Mouse (Mus musculus) embryonic facial prominence, embryonic 10.5 days (tissue): ENCODE results near the gene Slc15a3. TPM values are rescaled to one million over a fixed set of nuclear protein-coding genes. Genes with fewer than 3 reads are reported as not detected.
A peak's percentile ranks its signal among the peaks of the same experiment; 100 is the strongest.

Source experiments
- DNase-seq: peaks from one replicate; pipeline ENCODE4 v3.0.0-alpha.2; 2017; ENCODE audit warnings: low spot score
- H3K27ac ChIP-seq: fragments of 300-500 bp; sonication (generic); replicated peaks from 2 replicates; pipeline ENCODE4 v1.5.1; 2016; ENCODE audit warnings: mild to moderate bottlenecking
- H3K27me3 ChIP-seq: fragments of 300-500 bp; sonication (generic); replicated peaks from 2 replicates; pipeline ENCODE4 v1.6.1; 2016; ENCODE audit warnings: low read depth, mild to moderate bottlenecking; ENCODE audit not compliant: poor library complexity, severe bottlenecking
- H3K36me3 ChIP-seq: fragments of 300-500 bp; sonication (generic); replicated peaks from 2 replicates; pipeline ENCODE4 v1.6.1; 2016; ENCODE audit warnings: mild to moderate bottlenecking, moderate library complexity
- H3K4me1 ChIP-seq: fragments of 300-500 bp; sonication (generic); 2 replicates; pipeline ENCODE4 v1.6.1; 2016
- H3K4me3 ChIP-seq: fragments of 300-500 bp; sonication (generic); 2 replicates; pipeline ENCODE4 v1.5.1; 2016; ENCODE audit warnings: mild to moderate bottlenecking, moderate library complexity
- H3K9me3 ChIP-seq: fragments of 300-500 bp; sonication (generic); 2 replicates; pipeline ENCODE4 v1.6.1; 2016; ENCODE audit warnings: mild to moderate bottlenecking
- WGBS: fragments of 180-500 bp; shearing (Covaris S2); methylation state at CpG from one replicate; pipeline ENCODE4 v1.1.7; 2016; 5-methylcytosine and 5-hydroxymethylcytosine counted together
- polyA plus RNA-seq: library from polyadenylated mRNA; unstranded; fragments of >200 nt; fragmentation: Nextera tagmentation; extraction: Ambion mirVana; gene quantifications from 2 replicates; pipeline ENCODE4 v1.2.1, GENCODE M21; 2016

The Slc15a3 gene
- polyA plus RNA-seq, 1 experiment from 2014 or later, result 0.77 TPM

DNA sequence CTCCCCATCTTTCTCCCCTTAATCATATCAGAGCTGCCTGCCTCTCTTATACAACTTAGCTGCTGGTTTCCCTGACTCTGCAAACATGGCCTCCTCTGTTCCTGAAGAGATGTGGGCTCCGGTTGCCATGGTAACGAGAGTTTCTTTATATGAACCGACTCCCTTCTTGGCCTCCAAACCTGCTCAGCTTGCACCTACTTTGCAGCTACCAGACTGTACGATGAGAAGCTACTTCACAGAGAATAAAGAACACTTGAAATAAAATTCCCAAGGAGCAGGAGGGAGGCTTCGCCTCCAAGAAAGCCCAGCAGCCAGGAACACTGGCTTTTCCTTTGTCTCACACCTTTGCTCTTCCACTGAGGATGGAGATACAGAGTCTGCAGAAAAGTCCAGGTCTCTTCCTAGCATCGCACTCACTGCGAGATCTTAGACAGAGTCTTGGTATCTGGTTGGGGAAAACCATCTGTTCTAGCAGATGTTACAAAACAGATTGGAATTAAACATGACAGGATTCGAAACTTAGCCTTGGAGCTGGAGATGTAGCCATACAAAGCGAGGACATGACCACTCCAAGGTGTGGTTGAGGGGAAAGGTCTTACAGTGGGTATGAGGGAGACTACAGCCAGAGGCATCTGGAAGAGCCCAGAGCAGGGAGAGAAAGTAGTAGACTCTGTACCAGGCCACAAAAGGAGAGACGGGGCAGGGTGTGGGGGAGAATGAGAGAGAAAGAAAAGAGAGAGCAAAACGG is 29.9 kb upstream of the Slc15a3 start:
- Histone ChIP-seq H3K4me3 (no peak overlapping the region), H3K4me1 (no peaks in the 10 kb centered on the region), H3K9me3 (no peaks in the 10 kb centered on the region), H3K36me3 (no peaks in the 10 kb centered on the region), H3K27me3 (no peaks in the 10 kb centered on the region), H3K27ac (no peak overlapping the region)
- DNase-seq, result no peak
- WGBS, result 83% methylated on average over 11 of the region's 11 CpGs

DNA sequence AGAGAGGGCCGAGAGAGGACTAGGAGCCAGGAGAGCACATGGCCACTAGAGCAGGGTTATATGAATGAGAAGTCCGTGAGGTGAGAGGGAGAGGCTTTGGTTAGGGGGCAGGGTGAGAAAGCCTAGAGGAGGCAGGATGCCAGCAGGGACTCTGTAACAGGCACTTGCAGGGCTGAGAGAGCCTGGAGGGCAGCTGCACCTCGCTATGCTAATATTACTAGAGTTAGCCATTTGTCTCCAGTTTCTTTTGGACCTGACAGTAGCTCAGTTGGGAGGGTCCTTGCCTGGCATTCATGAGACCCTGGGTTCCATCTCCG is 29.4 kb upstream of the Slc15a3 start:
- no peak overlapping the region for H3K27ac ChIP-seq
- no peaks in the 10 kb centered on the region for H3K4me1 ChIP-seq
- no peaks in the 10 kb centered on the region for H3K27me3 ChIP-seq
- no peaks in the 10 kb centered on the region for H3K9me3 ChIP-seq
- no peaks in the 10 kb centered on the region for H3K36me3 ChIP-seq
- H3K4me3 ChIP-seq, result no peak overlapping the region
- DNase-seq, result no peak
- WGBS, result 59% methylated on average over 4 of the region's 4 CpGs

DNA sequence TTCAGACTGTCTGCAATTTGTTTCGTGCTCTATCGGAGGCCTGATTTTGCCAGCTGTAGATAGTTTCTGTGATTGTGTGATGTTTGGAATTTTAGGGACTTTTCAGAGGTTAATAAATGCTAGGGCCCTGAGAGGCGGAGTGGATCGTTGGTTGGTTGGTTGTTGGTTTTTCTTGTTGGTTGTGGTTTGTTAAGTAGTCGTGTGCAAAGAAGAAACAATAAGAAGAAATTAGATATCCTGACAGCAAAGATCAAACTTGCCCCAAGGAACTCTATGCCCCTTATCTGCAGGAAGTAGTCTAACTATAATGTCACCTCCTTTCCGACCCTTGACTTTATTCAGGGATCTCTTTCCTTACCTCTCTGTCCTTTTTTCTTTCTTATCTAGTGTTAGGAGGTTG is 28.1 kb upstream of the Slc15a3 start:
- Histone ChIP-seq H3K27me3 (no peaks in the 10 kb centered on the region), H3K4me1 (no peaks in the 10 kb centered on the region), H3K27ac (no peak overlapping the region), H3K36me3 (no peaks in the 10 kb centered on the region), H3K4me3 (no peak overlapping the region), H3K9me3 (no peaks in the 10 kb centered on the region)
- WGBS, result 83% methylated on average over 6 of the region's 6 CpGs
- no peak for DNase-seq

DNA sequence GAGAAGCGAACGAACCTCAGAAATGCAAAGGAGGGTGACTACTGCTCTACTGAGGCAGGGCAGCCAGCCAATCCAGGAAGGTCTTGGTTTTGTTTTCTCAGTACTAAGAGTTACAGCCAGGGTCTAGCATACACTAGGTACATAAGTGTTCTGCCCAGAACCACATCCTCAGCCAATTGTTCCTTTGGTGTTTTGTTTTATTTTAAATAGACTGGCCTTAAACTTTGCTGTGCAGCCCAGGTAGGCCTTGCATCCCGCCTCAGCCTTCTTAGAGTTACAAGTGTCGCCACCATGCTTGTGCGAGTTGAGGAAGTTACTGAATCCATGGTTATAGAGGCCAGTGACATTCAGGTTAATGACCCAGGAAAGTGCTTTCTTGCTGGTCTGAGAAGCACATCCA is 26.5 kb upstream of the Slc15a3 start:
- no peak overlapping the region for H3K27ac ChIP-seq
- H3K4me1 ChIP-seq, result peaks cover 3% of the 10 kb centered on the region
- no peak overlapping the region for H3K4me3 ChIP-seq
- no peaks in the 10 kb centered on the region for H3K27me3 ChIP-seq
- no peak for DNase-seq
- WGBS, result 93% methylated on average over 5 of the region's 5 CpGs
- H3K36me3 ChIP-seq, result no peaks in the 10 kb centered on the region
- no peaks in the 10 kb centered on the region for H3K9me3 ChIP-seq

DNA sequence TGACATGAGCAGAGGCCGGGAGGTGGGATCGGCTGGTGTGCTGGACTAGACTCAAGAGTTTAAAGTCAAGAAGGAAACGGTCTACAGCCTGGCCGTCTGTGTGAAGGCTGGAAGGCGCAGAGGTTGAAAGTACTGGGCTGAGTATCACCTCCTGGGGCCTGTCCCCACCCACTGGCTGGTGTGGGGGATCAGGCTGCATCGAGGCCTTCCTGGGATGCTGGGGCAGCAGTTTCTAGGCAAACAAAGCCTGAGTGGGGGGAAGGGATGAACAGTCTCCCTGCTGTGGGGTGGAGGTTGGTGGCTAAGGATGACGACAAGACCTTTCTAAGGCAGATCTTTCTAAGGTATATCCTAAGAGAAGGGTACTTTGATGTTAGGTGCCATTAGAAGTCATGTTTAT is 25.6 kb upstream of the Slc15a3 start:
- Histone ChIP-seq H3K27me3 (no peaks in the 10 kb centered on the region), H3K4me3 (no peak overlapping the region), H3K4me1 (peaks cover 10% of the 10 kb centered on the region), H3K36me3 (no peaks in the 10 kb centered on the region), H3K27ac (no peak overlapping the region), H3K9me3 (no peaks in the 10 kb centered on the region)
- WGBS, result 70% methylated on average over 7 of the region's 7 CpGs
- DNase-seq, result no peak

DNA sequence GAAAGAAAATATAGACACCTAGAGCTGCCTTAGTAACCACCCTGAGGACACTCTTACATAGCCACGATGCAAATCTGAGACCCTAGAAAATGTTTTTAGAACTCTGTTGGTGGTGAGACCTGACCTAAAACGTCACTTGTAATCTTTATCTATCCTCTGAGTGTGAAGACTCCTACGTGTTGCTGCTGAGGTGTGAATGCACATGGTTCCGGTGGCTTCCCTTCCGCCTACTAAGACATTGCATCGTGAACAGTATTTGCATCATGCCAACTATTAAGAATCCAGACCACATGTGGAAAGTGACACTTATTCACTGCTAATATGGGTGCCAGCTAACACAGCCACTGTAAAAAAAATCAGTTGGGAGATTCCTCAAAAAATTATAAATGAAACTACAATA is 23.7 kb upstream of the Slc15a3 start:
- H3K27ac ChIP-seq, result no peak overlapping the region
- no peaks in the 10 kb centered on the region for H3K27me3 ChIP-seq
- DNase-seq, result no peak
- H3K9me3 ChIP-seq, result no peaks in the 10 kb centered on the region
- H3K4me3 ChIP-seq, result no peak overlapping the region
- H3K36me3 ChIP-seq, result no peaks in the 10 kb centered on the region
- WGBS, result 86% methylated on average over 6 of the region's 6 CpGs
- H3K4me1 ChIP-seq, result peaks cover 10% of the 10 kb centered on the region

DNA sequence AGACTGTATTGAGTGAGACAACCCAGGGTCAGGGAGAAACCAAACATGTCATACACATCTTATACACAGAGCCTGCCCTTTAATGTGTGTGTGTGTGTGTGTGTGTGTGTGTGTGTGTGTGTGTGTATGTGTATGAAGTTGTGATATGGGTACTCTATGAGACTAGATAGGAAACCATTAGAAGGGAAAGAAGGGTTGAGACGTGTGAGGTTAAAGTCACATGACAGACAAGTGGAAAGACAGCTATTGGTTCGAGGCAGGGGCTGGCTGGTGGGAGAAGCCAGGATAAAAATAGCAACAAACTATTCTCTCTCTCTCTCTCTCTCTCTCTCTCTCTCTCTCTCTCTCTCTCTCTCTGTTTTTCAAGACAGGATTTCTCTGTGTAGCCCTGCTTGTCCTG is 23.1 kb upstream of the Slc15a3 start:
- DNase-seq, result no peak
- WGBS, result 79% methylated on average over 2 of the region's 2 CpGs
- Histone ChIP-seq H3K4me1 (peaks cover 10% of the 10 kb centered on the region), H3K36me3 (no peaks in the 10 kb centered on the region), H3K27me3 (no peaks in the 10 kb centered on the region), H3K27ac (no peak overlapping the region), H3K4me3 (no peak overlapping the region), H3K9me3 (no peaks in the 10 kb centered on the region)

DNA sequence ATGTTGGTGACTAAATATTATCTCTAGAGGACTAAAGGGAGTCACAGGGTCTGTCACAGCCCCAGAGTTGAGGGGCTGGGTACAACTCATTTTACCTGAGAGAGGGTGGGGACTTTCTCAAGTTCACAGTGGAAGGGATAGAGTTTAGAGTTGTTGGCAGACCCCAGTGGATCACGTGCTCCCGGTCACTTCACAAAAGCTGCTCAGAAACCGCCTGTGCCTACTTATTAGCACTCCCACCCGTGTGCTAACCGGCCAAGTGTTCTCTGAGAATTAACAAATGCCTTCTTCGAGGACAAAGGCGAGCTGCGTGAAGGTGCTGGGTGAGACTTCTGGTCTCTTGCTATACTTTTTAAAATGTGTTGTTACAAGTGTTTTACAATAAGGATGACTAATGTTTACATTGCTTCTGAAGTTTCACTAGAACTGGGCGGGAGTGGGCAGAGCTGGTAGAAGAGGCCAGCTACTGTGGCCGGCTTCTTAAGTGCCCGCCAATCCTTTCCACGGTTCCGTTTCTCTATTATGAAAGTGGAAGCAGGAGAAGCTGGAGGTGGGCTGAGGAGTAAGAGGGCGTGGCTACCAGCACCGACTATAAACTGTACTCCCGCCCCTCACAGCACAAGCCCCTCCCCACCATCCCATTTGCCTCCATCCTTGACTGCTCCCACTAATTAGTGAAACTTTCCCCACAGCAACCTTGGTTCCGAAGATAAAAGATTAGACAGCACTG is 21.1 kb upstream of the Slc15a3 start:
- Histone ChIP-seq H3K36me3 (no peaks in the 10 kb centered on the region), H3K4me3 (peak overlapping the region; percentile 12; the same call in 1 of the 2 replicates), H3K9me3 (no peaks in the 10 kb centered on the region), H3K27ac (no peak overlapping the region), H3K27me3 (no peaks in the 10 kb centered on the region), H3K4me1 (peaks cover 10% of the 10 kb centered on the region)
- peak; percentile 19 for DNase-seq
- WGBS, result 49% methylated on average over 17 of the region's 17 CpGs

DNA sequence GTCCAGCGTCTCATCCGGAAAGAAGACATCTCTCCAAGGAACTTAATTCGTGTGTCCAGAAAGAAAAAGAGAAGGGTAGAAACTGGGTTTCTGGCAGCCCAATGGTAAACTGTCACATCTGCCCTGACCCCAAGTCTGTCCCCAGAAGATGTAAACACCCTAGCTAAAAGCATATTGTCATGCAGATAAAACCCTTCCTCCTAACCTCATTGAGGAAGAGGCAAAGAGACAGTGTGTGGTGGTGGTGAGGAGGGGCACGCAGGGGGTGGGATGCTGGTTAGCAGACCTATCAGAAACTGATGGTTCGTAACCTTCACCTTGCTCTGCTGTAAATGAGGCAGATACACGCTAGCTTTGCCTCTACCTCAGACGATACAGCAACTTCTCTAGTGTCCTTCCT is 18.2 kb upstream of the Slc15a3 start:
- no peaks in the 10 kb centered on the region for H3K9me3 ChIP-seq
- H3K27ac ChIP-seq, result no peak overlapping the region
- H3K4me3 ChIP-seq, result no peak overlapping the region
- 73% methylated on average over 7 of the region's 7 CpGs for WGBS
- no peak for DNase-seq
- no peaks in the 10 kb centered on the region for H3K27me3 ChIP-seq
- H3K4me1 ChIP-seq, result peaks cover 10% of the 10 kb centered on the region
- H3K36me3 ChIP-seq, result no peaks in the 10 kb centered on the region

DNA sequence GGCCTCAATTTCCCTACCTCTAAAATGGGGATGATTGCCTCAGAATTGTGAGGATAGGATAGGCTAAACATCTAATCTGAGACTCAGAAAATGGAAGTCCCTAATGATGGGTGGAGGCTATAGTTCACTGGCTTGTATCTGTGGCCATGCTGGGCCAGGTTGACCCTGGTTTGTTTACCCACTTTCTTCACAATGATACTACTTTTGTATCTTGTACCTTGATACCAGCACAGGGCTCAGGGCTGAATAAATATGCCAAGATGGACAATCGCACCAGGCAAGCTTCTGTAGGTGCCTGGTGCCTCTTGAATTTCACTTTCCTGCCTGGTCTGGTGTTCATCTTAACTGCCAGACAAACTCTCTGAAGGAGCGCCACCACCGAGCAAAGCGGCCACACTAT is 17.0 kb upstream of the Slc15a3 start:
- H3K9me3 ChIP-seq, result no peaks in the 10 kb centered on the region
- H3K4me3 ChIP-seq, result no peak overlapping the region
- WGBS, result 91% methylated on average over 4 of the region's 4 CpGs
- H3K27me3 ChIP-seq, result no peaks in the 10 kb centered on the region
- DNase-seq, result no peak
- H3K36me3 ChIP-seq, result no peaks in the 10 kb centered on the region
- no peak overlapping the region for H3K27ac ChIP-seq
- H3K4me1 ChIP-seq, result peaks cover 10% of the 10 kb centered on the region

DNA sequence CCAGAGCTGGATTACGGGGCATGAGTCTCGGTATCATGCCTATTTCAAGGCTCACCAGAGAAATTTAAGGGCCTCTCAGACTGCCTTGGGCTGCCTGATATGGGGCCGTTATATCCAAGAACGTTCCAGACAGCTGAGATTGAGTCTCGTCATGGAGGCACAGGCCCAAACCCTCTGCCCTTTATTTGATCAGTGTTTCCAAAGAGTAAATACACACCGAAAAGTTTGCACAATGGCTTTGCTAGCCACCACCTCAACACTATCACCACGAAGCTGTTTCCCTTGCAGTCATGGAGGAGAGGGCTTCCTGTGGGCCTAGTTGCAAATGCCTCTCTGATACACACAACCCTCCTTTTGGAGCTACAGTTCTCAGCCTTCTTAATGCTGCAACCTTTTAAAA is 15.5 kb upstream of the Slc15a3 start:
- Histone ChIP-seq H3K27me3 (no peaks in the 10 kb centered on the region), H3K4me3 (no peak overlapping the region), H3K27ac (no peak overlapping the region), H3K9me3 (no peaks in the 10 kb centered on the region), H3K36me3 (no peaks in the 10 kb centered on the region), H3K4me1 (no peaks in the 10 kb centered on the region)
- 91% methylated on average over 7 of the region's 7 CpGs for WGBS
- no peak for DNase-seq

DNA sequence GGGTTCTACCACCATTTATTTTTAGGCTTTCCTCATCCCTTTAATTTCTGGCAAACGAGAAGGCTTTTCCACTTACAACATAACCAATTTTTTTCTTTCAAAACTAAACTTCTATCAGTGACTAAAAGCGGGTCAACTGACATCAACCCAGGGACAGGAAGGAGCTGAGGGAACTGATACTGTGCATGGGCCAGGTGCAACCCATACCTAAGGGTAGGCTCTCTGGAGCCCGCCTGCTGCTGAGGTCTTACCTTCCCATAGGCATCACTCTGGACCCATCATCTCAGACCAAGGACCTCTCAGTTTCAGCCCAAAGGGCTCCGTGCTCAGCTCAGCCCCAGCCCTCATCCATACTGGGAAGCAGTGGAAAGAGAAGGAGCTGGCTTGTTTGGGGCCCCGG is 11.2 kb upstream of the Slc15a3 start:
- no peaks in the 10 kb centered on the region for H3K4me1 ChIP-seq
- DNase-seq, result no peak
- H3K4me3 ChIP-seq, result no peak overlapping the region
- H3K36me3 ChIP-seq, result no peaks in the 10 kb centered on the region
- no peak overlapping the region for H3K27ac ChIP-seq
- no peaks in the 10 kb centered on the region for H3K9me3 ChIP-seq
- H3K27me3 ChIP-seq, result no peaks in the 10 kb centered on the region
- WGBS, result 89% methylated on average over 5 of the region's 5 CpGs

DNA sequence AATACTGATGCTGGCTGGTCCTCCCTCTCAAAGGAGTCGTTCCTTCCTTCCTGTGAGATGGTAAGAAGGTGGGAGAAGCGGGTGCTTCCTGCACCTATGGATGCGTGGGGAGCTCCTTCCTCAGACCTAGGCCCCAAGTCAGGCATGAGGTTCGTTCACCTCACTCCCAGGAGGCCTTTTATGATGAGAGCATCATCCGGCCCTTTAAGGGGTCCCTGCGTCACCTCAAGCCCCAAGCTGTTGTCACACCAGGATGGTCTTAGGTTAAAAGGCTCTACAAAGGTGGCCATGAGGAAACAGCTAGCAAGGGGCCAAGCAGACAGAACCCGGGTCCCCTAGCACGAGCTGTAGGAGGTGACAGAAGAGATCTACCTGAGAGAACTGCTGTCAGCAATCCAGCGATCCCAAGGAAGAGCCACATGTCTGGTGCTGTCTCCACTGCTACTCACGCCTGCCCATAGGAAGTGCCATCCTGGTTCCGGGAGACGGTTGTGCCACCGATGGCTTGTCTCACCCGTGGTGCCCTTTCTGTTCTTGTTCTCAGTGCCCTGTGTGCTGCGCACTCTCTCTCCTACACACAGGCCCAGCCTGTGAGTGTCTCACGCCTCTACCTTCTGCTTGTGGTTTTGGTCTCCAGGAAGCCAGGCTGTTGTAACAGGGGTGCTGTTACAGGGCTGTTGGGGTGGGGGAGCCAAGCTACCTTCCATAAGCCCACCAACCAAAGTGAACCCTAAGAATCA is 9.9 kb upstream of the Slc15a3 start, which contains the start of gene Cd6:
TSS of gene Cd6 (minus strand) at position 623 of the 740 bp plus-strand sequence.
- DNase-seq, result no peak
- no peaks in the 10 kb centered on the region for H3K36me3 ChIP-seq
- WGBS, result 87% methylated on average over 16 of the region's 16 CpGs
- no peaks in the 10 kb centered on the region for H3K4me1 ChIP-seq
- H3K4me3 ChIP-seq, result no peak within 1 kb of the TSS
- no peak within 1 kb of the TSS; the same call in 1 of the 2 replicates for H3K27ac ChIP-seq
- H3K27me3 ChIP-seq, result no peaks in the 10 kb centered on the region; the same call in 1 of the 2 replicates
- no peaks in the 10 kb centered on the region for H3K9me3 ChIP-seq
